Comparison of ENCODE assay signal across 20 mouse cellular contexts in the genomic region with DNA sequence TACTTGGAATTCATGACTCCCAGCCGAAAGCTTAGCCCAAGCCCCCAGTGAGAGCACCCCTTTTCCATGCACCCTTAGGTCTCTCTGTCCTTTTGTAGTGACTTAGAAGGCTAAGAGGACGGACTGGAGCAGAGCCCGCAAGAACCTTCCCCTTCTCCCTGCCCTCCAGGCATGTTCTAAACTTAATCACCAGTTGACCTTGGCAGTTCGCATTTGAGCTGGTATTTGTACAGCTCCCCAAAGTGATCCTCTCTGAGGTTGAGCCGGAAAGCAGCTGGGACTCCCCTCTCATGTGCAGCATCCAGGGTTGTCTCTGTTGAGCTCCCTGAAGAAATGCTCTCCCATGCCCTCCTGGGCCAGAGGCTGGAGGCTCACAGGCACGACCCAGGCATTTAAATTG.
DNase-seq lines count a peak whose midpoint lies in the region; ATAC-seq lines count a peak whose summit lies in the region.
"Had no signal": no experiment of that assay in that cellular context is flagged by ENCODE, and none has a peak within 500 bp of the region (broad histone marks: within the 10 kb centered on the region; RNA-seq: fewer than 3 reads in every experiment).

No protein-coding gene starts in this region.

- 87% methylated on average over 6 of the region's 6 CpGs for WGBS in midbrain, embryonic 11.5 days
- WGBS in midbrain, embryonic 16.5 days, result 76% methylated on average over 6 of the region's 6 CpGs
- WGBS in neural tube, embryonic 15.5 days, result 82% methylated on average over 6 of the region's 6 CpGs
- 75% methylated on average over 6 of the region's 6 CpGs for WGBS in intestine, embryonic 16.5 days

- no peak overlapping the region for H3K27ac ChIP-seq in midbrain, embryonic 11.5 days (ENCODE audit: low read depth, low read length)
- no peak overlapping the region for H3K27ac ChIP-seq in midbrain, embryonic 16.5 days (ENCODE audit: low read length)
- H3K27ac ChIP-seq in neural tube, embryonic 15.5 days (replicated peaks), result no peak overlapping the region
- H3K27ac ChIP-seq in intestine, embryonic 16.5 days (ENCODE audit: low read length), result no peak overlapping the region
- H3K27ac ChIP-seq: embryonic facial prominence, embryonic 13.5 days; forebrain, embryonic 12.5 days; heart, adult 2 months; hindbrain, embryonic 10.5 days; hindbrain, embryonic 15.5 days had no signal

- no peaks in the 10 kb centered on the region for H3K27me3 ChIP-seq in midbrain, embryonic 11.5 days (ENCODE audit: control insufficient read depth, insufficient read depth, low read length)
- H3K27me3 ChIP-seq in midbrain, embryonic 16.5 days (ENCODE audit: control insufficient read depth, insufficient read depth, low read depth, low read length), result no peaks in the 10 kb centered on the region
- no peaks in the 10 kb centered on the region for H3K27me3 ChIP-seq in neural tube, embryonic 15.5 days (replicated peaks)
- H3K27me3 ChIP-seq in intestine, embryonic 16.5 days (replicated peaks; ENCODE audit: control insufficient read depth, insufficient read depth, low read length), result no peaks in the 10 kb centered on the region
- H3K27me3 ChIP-seq: embryonic facial prominence, embryonic 13.5 days; heart, embryonic 12.5 days; hindbrain, embryonic 15.5 days had no signal

- H3K4me1 ChIP-seq in midbrain, embryonic 11.5 days (ENCODE audit: control insufficient read depth, insufficient read depth, low read length), result no peaks in the 10 kb centered on the region
- no peaks in the 10 kb centered on the region for H3K4me1 ChIP-seq in midbrain, embryonic 16.5 days (ENCODE audit: control insufficient read depth, insufficient read depth, low read length)
- no peaks in the 10 kb centered on the region for H3K4me1 ChIP-seq in neural tube, embryonic 15.5 days
- H3K4me1 ChIP-seq in intestine, embryonic 16.5 days (ENCODE audit: control insufficient read depth, insufficient read depth, low read length), result peaks cover under 1% of the 10 kb centered on the region; the same call in 1 of the 2 replicates
- H3K4me1 ChIP-seq: embryonic facial prominence, embryonic 13.5 days; forebrain, embryonic 12.5 days; hindbrain, embryonic 15.5 days had no signal

- no peak overlapping the region for H3K9ac ChIP-seq in midbrain, embryonic 11.5 days (ENCODE audit: low read length)
- no peak overlapping the region for H3K9ac ChIP-seq in midbrain, embryonic 16.5 days (ENCODE audit: low read depth, low read length)
- H3K9ac ChIP-seq in neural tube, embryonic 15.5 days (replicated peaks), result no peak overlapping the region
- no peak overlapping the region for H3K9ac ChIP-seq in intestine, embryonic 16.5 days (ENCODE audit: low read depth, low read length)
- H3K9ac ChIP-seq: embryonic facial prominence, embryonic 13.5 days; forebrain, embryonic 12.5 days; heart, embryonic 12.5 days; hindbrain, embryonic 15.5 days had no signal

- no peak for ATAC-seq in midbrain, embryonic 11.5 days (ENCODE audit: low FRiP score)
- ATAC-seq in midbrain, embryonic 16.5 days, result no peak
- ATAC-seq in neural tube, embryonic 15.5 days (ENCODE audit: low FRiP score), result no peak
- ATAC-seq in intestine, embryonic 16.5 days, result no peak
- ATAC-seq: activated CD4-positive, CD25-positive, alpha-beta regulatory T cell, adult 4 months; forebrain, embryonic 16.5 days; intestine, postnatal 0 days had no signal

- H3K9me3 ChIP-seq in midbrain, embryonic 11.5 days (ENCODE audit: control insufficient read depth, low read length), result no peaks in the 10 kb centered on the region
- H3K9me3 ChIP-seq in midbrain, embryonic 16.5 days (replicated peaks; ENCODE audit: control insufficient read depth, low read length, poor library complexity, severe bottlenecking), result no peaks in the 10 kb centered on the region
- H3K9me3 ChIP-seq in neural tube, embryonic 15.5 days (replicated peaks), result no peaks in the 10 kb centered on the region
- no peaks in the 10 kb centered on the region for H3K9me3 ChIP-seq in intestine, embryonic 16.5 days (ENCODE audit: control insufficient read depth, low read length)
- H3K9me3 ChIP-seq: embryonic facial prominence, embryonic 13.5 days; forebrain, embryonic 12.5 days; hindbrain, embryonic 10.5 days; hindbrain, embryonic 15.5 days had no signal

- no peaks in the 10 kb centered on the region for H3K36me3 ChIP-seq in midbrain, embryonic 11.5 days (ENCODE audit: control insufficient read depth, insufficient read depth, low read length)
- no peaks in the 10 kb centered on the region for H3K36me3 ChIP-seq in midbrain, embryonic 16.5 days (ENCODE audit: control insufficient read depth, insufficient read depth, low read length)
- H3K36me3 ChIP-seq in neural tube, embryonic 15.5 days, result no peaks in the 10 kb centered on the region
- no peaks in the 10 kb centered on the region for H3K36me3 ChIP-seq in intestine, embryonic 16.5 days (ENCODE audit: control insufficient read depth, insufficient read depth, low read length)
- H3K36me3 ChIP-seq: embryonic facial prominence, embryonic 13.5 days; forebrain, embryonic 12.5 days; heart, embryonic 12.5 days; hindbrain, embryonic 10.5 days; hindbrain, embryonic 15.5 days had no signal

- DNase-seq in adrenal gland, adult 2 months, result peak; percentile 49
- no peak for DNase-seq in adrenal gland, postnatal 4 days (ENCODE audit: low spot score in 2 of 2)
- peak; percentile 54 for DNase-seq in midbrain, embryonic 11.5 days (ENCODE audit: low spot score, missing footprints)
- DNase-seq in ZHBTc4 (ENCODE audit: low read depth, low spot score), result peak; percentile 66
- DNase-seq: cerebellum, adult 18-20 months; cerebellum, adult 9-11 months; cerebellum, postnatal 36 days; gastrocnemius, postnatal 10 days; heart, adult 2 months had no signal

- no peak overlapping the region for H3K4me2 ChIP-seq in midbrain, embryonic 11.5 days
- H3K4me2 ChIP-seq in midbrain, embryonic 16.5 days (ENCODE audit: low read length), result no peak overlapping the region
- H3K4me2 ChIP-seq in neural tube, embryonic 15.5 days, result no peak overlapping the region
- H3K4me2 ChIP-seq in intestine, embryonic 16.5 days (ENCODE audit: low read depth, low read length), result no peak overlapping the region
- H3K4me2 ChIP-seq: embryonic facial prominence, embryonic 13.5 days; forebrain, embryonic 12.5 days; heart, embryonic 12.5 days; hindbrain, embryonic 15.5 days had no signal

- H3K4me3 ChIP-seq in midbrain, embryonic 11.5 days (ENCODE audit: low read depth, low read length), result no peak overlapping the region
- no peak overlapping the region for H3K4me3 ChIP-seq in midbrain, embryonic 16.5 days (ENCODE audit: low read depth, low read length)
- H3K4me3 ChIP-seq in neural tube, embryonic 15.5 days (replicated peaks), result no peak overlapping the region
- H3K4me3 ChIP-seq in intestine, embryonic 16.5 days (ENCODE audit: low read length), result no peak overlapping the region
- H3K4me3 ChIP-seq: embryonic facial prominence, embryonic 13.5 days; forebrain, embryonic 12.5 days; heart, adult 2 months; heart, embryonic 12.5 days; hindbrain, embryonic 10.5 days; hindbrain, embryonic 15.5 days had no signal

Comparison
In these comparisons a context has a peak if more than half of its experiments do, and no peak if none do; other contexts are left out.
1. DNase-seq: peak in adrenal gland, adult 2 months (single experiment), midbrain, embryonic 11.5 days (single experiment) and ZHBTc4 (single experiment); none in adrenal gland, postnatal 4 days (0 of 2).